Comparison of ENCODE assay signal across 8 mouse cellular contexts in genomic region chr6:113037946-113038734, GRCm38 (mm10). TPM values are rescaled to one million over a fixed set of nuclear protein-coding genes. Genes with fewer than 3 reads are reported as not detected.
DNase-seq lines count a peak whose midpoint lies in the region; ATAC-seq and TF ChIP-seq lines count a peak whose summit lies in the region.

No protein-coding gene starts in this region.

- H3K27ac ChIP-seq in embryonic facial prominence, embryonic 14.5 days (replicated peaks; ENCODE audit: low read depth, low read length) = peak overlapping the region; percentile 36
- no peak overlapping the region for H3K27ac ChIP-seq in limb, embryonic 14.5 days (replicated peaks; ENCODE audit: low read depth, low read length)
- H3K27ac ChIP-seq in midbrain, embryonic 16.5 days (ENCODE audit: low read length) = peak overlapping the region; percentile 47

- no peak for TF ChIP-seq POLR2A in limb, embryonic 14.5 days (IDR thresholded peaks at IDR 0.05; ENCODE audit: borderline replicate concordance, extremely low read depth, insufficient read depth, insufficient read length)

- peak; percentile 74 for DNase-seq in 416B (ENCODE audit: low read depth)
- DNase-seq in adrenal gland, postnatal 36 days = peak; percentile 65 to 79
- peak; percentile 70 for DNase-seq in embryonic facial prominence, embryonic 14.5 days (ENCODE audit: low spot score)
- DNase-seq in heart, adult 8-10 months (ENCODE audit: low spot score) = peak; percentile 66
- DNase-seq in kidney, adult 8-10 months = peak; percentile 56 to 76
- peak; percentile 76 for DNase-seq in limb, embryonic 14.5 days (ENCODE audit: low spot score)
- DNase-seq in spleen, postnatal 14 days (ENCODE audit: low spot score in 2 of 2) = peak; percentile 31 to 59

- 9% methylated on average over 19 of the region's 19 CpGs for WGBS in embryonic facial prominence, embryonic 14.5 days
- 12% methylated on average over 19 of the region's 19 CpGs for WGBS in limb, embryonic 14.5 days
- WGBS in midbrain, embryonic 16.5 days = 10% methylated on average over 19 of the region's 19 CpGs

- no peaks in the 10 kb centered on the region for H3K36me3 ChIP-seq in embryonic facial prominence, embryonic 14.5 days (ENCODE audit: control insufficient read depth, insufficient read depth, low read length)
- H3K36me3 ChIP-seq in limb, embryonic 14.5 days (ENCODE audit: control insufficient read depth, insufficient read depth, low read length) = no peaks in the 10 kb centered on the region
- no peaks in the 10 kb centered on the region for H3K36me3 ChIP-seq in midbrain, embryonic 16.5 days (ENCODE audit: control insufficient read depth, insufficient read depth, low read length)

- H3K9me3 ChIP-seq in embryonic facial prominence, embryonic 14.5 days (ENCODE audit: control insufficient read depth, low read length) = no peaks in the 10 kb centered on the region
- H3K9me3 ChIP-seq in limb, embryonic 14.5 days (ENCODE audit: control insufficient read depth, low read length) = no peaks in the 10 kb centered on the region
- no peaks in the 10 kb centered on the region for H3K9me3 ChIP-seq in midbrain, embryonic 16.5 days (replicated peaks; ENCODE audit: control insufficient read depth, low read length, poor library complexity, severe bottlenecking)

- peak; percentile 87 for ATAC-seq in embryonic facial prominence, embryonic 14.5 days (ENCODE audit: low read depth)
- ATAC-seq in limb, embryonic 14.5 days (ENCODE audit: low FRiP score, low read depth) = peak; percentile 80
- ATAC-seq in midbrain, embryonic 16.5 days = peak; percentile 66; the same call in 1 of the 2 replicates

- H3K4me1 ChIP-seq in embryonic facial prominence, embryonic 14.5 days (ENCODE audit: control insufficient read depth, insufficient read depth, low read length) = no peaks in the 10 kb centered on the region
- 0 out of 2 replicates have a peak, but pooled peaks cover 3% of the 10 kb centered on the region for H3K4me1 ChIP-seq in limb, embryonic 14.5 days (ENCODE audit: control insufficient read depth, insufficient read depth, low read length)
- H3K4me1 ChIP-seq in midbrain, embryonic 16.5 days (ENCODE audit: control insufficient read depth, insufficient read depth, low read length) = peaks cover 9% of the 10 kb centered on the region

- H3K4me3 ChIP-seq in embryonic facial prominence, embryonic 14.5 days (ENCODE audit: low read depth, low read length) = peak overlapping the region; percentile 13; the same call in 1 of the 2 replicates
- peak overlapping the region; percentile 15 for H3K4me3 ChIP-seq in limb, embryonic 14.5 days (replicated peaks; ENCODE audit: low read length)
- H3K4me3 ChIP-seq in midbrain, embryonic 16.5 days (ENCODE audit: low read depth, low read length) = no peak overlapping the region; the same call in 1 of the 2 replicates

- peak overlapping the region; percentile 31; the same call in 1 of the 2 replicates for H3K9ac ChIP-seq in embryonic facial prominence, embryonic 14.5 days (ENCODE audit: low read depth, low read length)
- H3K9ac ChIP-seq in limb, embryonic 14.5 days (ENCODE audit: low read depth, low read length, severe bottlenecking) = no peak overlapping the region; the same call in 1 of the 2 replicates
- H3K9ac ChIP-seq in midbrain, embryonic 16.5 days (ENCODE audit: low read depth, low read length) = peak overlapping the region; percentile 49; the same call in 1 of the 2 replicates

- peak overlapping the region; percentile 44 for H3K4me2 ChIP-seq in embryonic facial prominence, embryonic 14.5 days (ENCODE audit: low read depth, low read length)
- peak overlapping the region; percentile 45 for H3K4me2 ChIP-seq in limb, embryonic 14.5 days (replicated peaks; ENCODE audit: low read depth, low read length, severe bottlenecking)
- H3K4me2 ChIP-seq in midbrain, embryonic 16.5 days (ENCODE audit: low read length) = peak overlapping the region; percentile 47

- H3K27me3 ChIP-seq in embryonic facial prominence, embryonic 14.5 days (replicated peaks; ENCODE audit: control insufficient read depth, insufficient read depth, low read length) = no peaks in the 10 kb centered on the region
- H3K27me3 ChIP-seq in limb, embryonic 14.5 days (ENCODE audit: control insufficient read depth, insufficient read depth, low read length) = no peaks in the 10 kb centered on the region
- H3K27me3 ChIP-seq in midbrain, embryonic 16.5 days (ENCODE audit: control insufficient read depth, insufficient read depth, low read depth, low read length) = no peaks in the 10 kb centered on the region

RNA-seq across cellular contexts. Expression of gene Thumpd3, which starts 7.9 kb away (rescaled TPM):
- 10 to 100 TPM; 39.9 to 43.1 TPM for total RNA-seq in adrenal gland, postnatal 36 days (2021)
- 36.1 and 38.9 TPM in 2 replicates for polyA plus RNA-seq in embryonic facial prominence, embryonic 14.5 days (2014; fragmentation: Nextera tagmentation; extraction: Ambion mirVana)
- total RNA-seq in heart, adult 8-10 months (2022) = 10 to 100 TPM; 20.1 to 24.8 (median 23.4) TPM
- 18.8 and 25.1 TPM in 2 replicates for polyA plus RNA-seq in limb, embryonic 14.5 days (2012; rRNA removed)
- polyA plus RNA-seq in limb, embryonic 14.5 days (2014; fragmentation: Nextera tagmentation; extraction: Ambion mirVana) = 36.7 and 38.7 TPM in 2 replicates
- polyA plus RNA-seq in midbrain, embryonic 16.5 days (2015; fragmentation: Nextera tagmentation; extraction: Ambion mirVana) = 51.4 and 55.6 TPM in 2 replicates

RNA-seq across cellular contexts. Expression of gene Setd5, which starts 39.0 kb away (rescaled TPM):
- 10 to 100 TPM; 87.7 to 88.4 TPM for total RNA-seq in adrenal gland, postnatal 36 days (2021)
- polyA plus RNA-seq in embryonic facial prominence, embryonic 14.5 days (2014; fragmentation: Nextera tagmentation; extraction: Ambion mirVana) = 81.5 and 89.9 TPM in 2 replicates
- total RNA-seq in heart, adult 8-10 months (2022) = 10 to 100 TPM; 31.2 to 34.4 (median 33.0) TPM
- 93.8 and 103 TPM in 2 replicates for polyA plus RNA-seq in limb, embryonic 14.5 days (2012; rRNA removed)
- 90.2 and 93.4 TPM in 2 replicates for polyA plus RNA-seq in limb, embryonic 14.5 days (2014; fragmentation: Nextera tagmentation; extraction: Ambion mirVana)
- polyA plus RNA-seq in midbrain, embryonic 16.5 days (2015; fragmentation: Nextera tagmentation; extraction: Ambion mirVana) = 45.4 and 46.5 TPM in 2 replicates
